Mouse (Mus musculus) kidney, embryonic 14.5 days (tissue): ENCODE data around the gene Smim12. TPM values are rescaled to one million over a fixed set of nuclear protein-coding genes. Genes with fewer than 3 reads are reported as not detected.

Source experiments
- ATAC-seq: fragments of 200-750 bp; cut with Nextera tagmentation; 2 replicates; pipeline ENCODE4 v1.8.0; 2017; ENCODE audit warnings: moderate number of reproducible peaks, mild to moderate bottlenecking, moderate TSS enrichment, moderate library complexity; ENCODE audit not compliant: low FRiP score, low TSS enrichment
- H3K27ac ChIP-seq: fragments of 300-500 bp; sonication (generic); 2 replicates; pipeline ENCODE4 v1.5.1; 2014; ENCODE audit warnings: low read depth, mild to moderate bottlenecking, low read length, moderate library complexity, mixed read lengths
- H3K27me3 ChIP-seq: fragments of 300-500 bp; sonication (generic); 2 replicates; pipeline ENCODE4 v1.6.1; 2014; ENCODE audit warnings: mild to moderate bottlenecking, low read length; ENCODE audit not compliant: control insufficient read depth, insufficient read depth
- H3K36me3 ChIP-seq: fragments of 300-500 bp; sonication (generic); 2 replicates; pipeline ENCODE4 v1.6.1; 2014; ENCODE audit warnings: low read length, mixed read lengths; ENCODE audit not compliant: control insufficient read depth, insufficient read depth
- H3K4me1 ChIP-seq: fragments of 300-500 bp; sonication (generic); 2 replicates; pipeline ENCODE4 v1.6.1; 2014; ENCODE audit warnings: low read length, mixed read lengths; ENCODE audit not compliant: control insufficient read depth, insufficient read depth
- H3K4me2 ChIP-seq: fragments of 300-500 bp; sonication (generic); replicated peaks from 2 replicates; pipeline ENCODE4 v1.6.1; 2014; ENCODE audit warnings: low read depth, mild to moderate bottlenecking, low read length
- H3K4me3 ChIP-seq: fragments of 300-500 bp; sonication (generic); 2 replicates; pipeline ENCODE4 v1.5.1; 2014; ENCODE audit warnings: mild to moderate bottlenecking, low read length
- H3K9ac ChIP-seq: fragments of 300-500 bp; sonication (generic); 2 replicates; pipeline ENCODE4 v1.6.1; 2014; ENCODE audit warnings: low read depth, mild to moderate bottlenecking, low read length, moderate library complexity
- H3K9me3 ChIP-seq: fragments of 300-500 bp; sonication (generic); 2 replicates; pipeline ENCODE4 v1.6.1; 2016; ENCODE audit warnings: low read length; ENCODE audit not compliant: control insufficient read depth
- WGBS: fragments of 180-500 bp; shearing (Covaris S2); extraction: QIAGEN DNeasy Blood & Tissue Kit; methylation state at CpG from one replicate; pipeline ENCODE4 v1.1.7; 2014; 5-methylcytosine and 5-hydroxymethylcytosine counted together
- polyA plus RNA-seq: library from polyadenylated mRNA; unstranded; fragments of >200 nt; fragmentation: Nextera tagmentation; extraction: Ambion mirVana; gene quantifications from 2 replicates; pipeline ENCODE4 v1.2.1, GENCODE M21; 2014

Smim12 gene
- 55.2 and 66.2 TPM in 2 replicates for polyA plus RNA-seq

DNA sequence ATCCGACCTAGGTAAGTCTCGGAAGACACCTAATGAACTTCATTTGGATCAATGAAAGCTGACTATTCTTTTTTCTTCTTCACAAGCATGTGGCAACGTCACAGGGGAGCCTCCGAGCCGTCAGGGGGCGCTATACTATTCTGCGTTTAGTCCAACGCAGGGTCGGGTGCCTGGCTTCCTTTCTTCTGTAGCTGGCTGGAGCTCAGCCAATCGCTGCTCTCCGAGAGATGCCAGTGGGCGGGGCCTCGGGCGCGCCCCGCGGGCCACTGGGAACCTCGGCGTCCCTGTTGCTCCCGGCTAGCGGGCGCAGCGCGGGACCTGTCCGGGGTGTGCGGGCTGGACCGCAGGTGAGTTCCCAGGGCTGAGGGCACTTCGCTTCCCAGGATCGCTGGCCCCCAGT is at the start of gene Smim12:
TSS of gene Smim12 (plus strand) at position 233 of the 400 bp plus-strand sequence.
- Histone ChIP-seq H3K27me3 (no peaks in the 10 kb centered on the region), H3K4me3 (peak within 1 kb of the TSS; percentile 98), H3K4me2 (peak within 1 kb of the TSS; percentile 88), H3K9ac (peak within 1 kb of the TSS; percentile 96), H3K4me1 (peaks cover 9% of the 10 kb centered on the region; the same call in 1 of the 2 replicates), H3K27ac (no peak within 1 kb of the TSS), H3K9me3 (no peaks in the 10 kb centered on the region), H3K36me3 (peaks cover 10% of the 10 kb centered on the region; the same call in 1 of the 2 replicates)
- WGBS: under 1% methylated on average over 29 of the region's 29 CpGs
- ATAC-seq: peak; percentile 96

DNA sequence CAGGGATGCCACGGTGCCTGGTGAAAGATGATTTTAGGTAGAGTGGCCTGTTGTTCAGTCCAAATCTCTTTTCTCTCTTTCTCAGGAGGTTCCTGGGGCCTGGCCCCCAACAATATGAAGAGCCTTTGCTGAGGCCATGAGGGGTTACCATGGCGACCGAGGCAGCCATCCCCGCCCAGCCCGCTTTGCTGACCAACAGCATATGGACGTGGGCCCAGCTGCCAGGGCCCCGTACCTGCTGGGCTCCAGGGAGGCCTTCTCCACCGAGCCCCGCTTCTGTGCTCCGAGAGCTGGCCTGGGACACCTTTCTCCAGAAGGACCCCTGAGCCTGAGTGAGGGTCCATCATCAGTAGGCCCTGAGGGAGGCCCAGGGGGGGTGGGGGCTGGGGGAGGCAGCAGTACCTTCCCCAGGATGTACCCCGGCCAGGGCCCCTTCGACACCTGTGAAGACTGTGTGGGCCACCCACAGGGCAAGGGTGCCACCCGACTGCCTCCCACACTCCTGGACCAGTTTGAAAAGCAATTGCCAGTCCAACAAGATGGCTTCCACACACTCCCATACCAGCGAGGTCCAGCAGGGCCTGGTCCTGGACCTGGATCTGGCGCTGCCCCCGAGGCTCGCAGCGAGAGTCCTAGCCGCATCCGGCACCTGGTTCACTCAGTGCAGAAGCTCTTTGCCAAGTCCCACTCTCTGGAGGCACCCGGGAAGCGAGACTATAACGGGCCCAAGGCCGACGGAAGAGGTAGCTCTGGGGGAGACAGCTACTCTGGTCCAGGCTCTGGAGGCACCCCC is 48.9 kb upstream of the Smim12 start:
- no peak for ATAC-seq
- 86% methylated on average over 25 of the region's 25 CpGs for WGBS

GRCm38 (mm10) chr4:127198609-127199008 is 45.0 kb upstream of the Smim12 start:
- H3K4me1 ChIP-seq: no peaks in the 10 kb centered on the region
- no peak overlapping the region for H3K9ac ChIP-seq
- no peak overlapping the region for H3K4me2 ChIP-seq
- no peaks in the 10 kb centered on the region for H3K36me3 ChIP-seq
- H3K4me3 ChIP-seq: no peak overlapping the region
- no peaks in the 10 kb centered on the region for H3K27me3 ChIP-seq
- ATAC-seq: no peak
- no peaks in the 10 kb centered on the region for H3K9me3 ChIP-seq
- H3K27ac ChIP-seq: no peak overlapping the region
- 29% methylated on average over 6 of the region's 6 CpGs for WGBS

More for the DNA sequence above, 48.9 kb upstream of the Smim12 start:
- H3K9ac ChIP-seq: no peak overlapping the region
- no peaks in the 10 kb centered on the region for H3K9me3 ChIP-seq
- H3K4me1 ChIP-seq: no peaks in the 10 kb centered on the region
- H3K4me3 ChIP-seq: no peak overlapping the region
- no peaks in the 10 kb centered on the region for H3K27me3 ChIP-seq
- no peak overlapping the region for H3K4me2 ChIP-seq
- H3K36me3 ChIP-seq: no peaks in the 10 kb centered on the region
- H3K27ac ChIP-seq: no peak overlapping the region

DNA sequence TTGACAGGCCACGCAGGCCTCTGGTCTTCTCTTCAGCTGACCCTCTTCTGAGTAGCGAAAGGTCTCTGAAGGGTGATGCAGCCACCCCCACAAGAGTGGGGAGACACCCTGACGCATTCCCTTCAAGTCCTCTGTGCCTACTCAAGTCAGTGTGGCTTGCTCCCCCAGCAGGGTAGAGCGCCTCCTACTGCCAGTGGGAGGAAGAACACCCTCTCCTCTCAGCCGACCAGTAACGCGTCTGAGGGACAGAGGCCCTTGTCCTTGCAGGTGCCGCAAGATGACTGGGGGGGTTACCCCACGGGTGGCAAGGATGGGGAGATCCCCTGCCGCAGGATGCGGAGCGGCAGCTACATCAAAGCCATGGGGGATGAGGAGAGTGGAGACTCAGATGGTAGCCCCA is 44.2 kb upstream of the Smim12 start:
- Histone ChIP-seq H3K4me2 (no peak overlapping the region), H3K4me1 (no peaks in the 10 kb centered on the region), H3K9ac (no peak overlapping the region), H3K27ac (no peak overlapping the region), H3K36me3 (no peaks in the 10 kb centered on the region), H3K9me3 (no peaks in the 10 kb centered on the region), H3K27me3 (no peaks in the 10 kb centered on the region), H3K4me3 (no peak overlapping the region)
- 62% methylated on average over 12 of the region's 12 CpGs for WGBS
- no peak for ATAC-seq

DNA sequence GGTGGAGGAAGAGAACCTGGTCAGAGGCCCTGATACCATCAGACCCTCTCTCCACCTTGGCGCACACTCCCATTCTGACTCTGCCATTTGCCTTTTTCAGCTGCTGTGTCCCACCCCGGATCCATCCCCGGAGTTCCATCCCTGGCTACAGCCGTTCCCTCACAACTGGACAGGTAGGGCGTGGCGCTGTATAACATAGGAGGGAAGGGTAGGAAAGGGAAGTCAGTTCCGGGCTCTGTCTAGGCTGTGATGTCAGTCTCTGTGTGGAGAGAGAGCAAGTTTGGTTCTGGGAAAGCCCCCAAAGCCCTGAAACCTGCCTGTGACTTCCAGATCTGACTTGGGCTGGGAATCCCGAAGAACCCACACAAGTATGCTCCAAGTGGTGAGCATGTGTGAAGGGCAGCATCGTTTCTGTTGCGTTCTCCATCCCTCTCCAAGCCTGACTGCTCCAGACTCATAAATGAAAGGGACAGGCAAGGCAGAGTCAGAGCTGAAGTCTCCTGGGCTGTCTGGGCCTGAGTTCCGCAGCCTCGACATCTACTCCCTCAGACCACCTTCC is 43.3 kb upstream of the Smim12 start:
- WGBS: 81% methylated on average over 12 of the region's 12 CpGs
- H3K4me1 ChIP-seq: no peaks in the 10 kb centered on the region
- H3K9me3 ChIP-seq: no peaks in the 10 kb centered on the region
- no peaks in the 10 kb centered on the region for H3K36me3 ChIP-seq
- H3K4me2 ChIP-seq: no peak overlapping the region
- no peak for ATAC-seq
- no peak overlapping the region for H3K9ac ChIP-seq
- no peak overlapping the region for H3K27ac ChIP-seq
- H3K27me3 ChIP-seq: no peaks in the 10 kb centered on the region
- no peak overlapping the region for H3K4me3 ChIP-seq

- 67% methylated on average over 13 of the region's 13 CpGs for WGBS
These were observed 42.6 kb upstream of the Smim12 start for GRCm38 (mm10) chr4:127200769-127201617.

GRCm38 (mm10) chr4:127203081-127203480 is 40.5 kb upstream of the Smim12 start:
- H3K4me2 ChIP-seq: no peak overlapping the region
- WGBS: 85% methylated on average over 1 of the region's 1 CpGs
- no peak overlapping the region for H3K9ac ChIP-seq
- H3K4me3 ChIP-seq: no peak overlapping the region
- no peaks in the 10 kb centered on the region for H3K27me3 ChIP-seq
- H3K9me3 ChIP-seq: no peaks in the 10 kb centered on the region
- no peaks in the 10 kb centered on the region for H3K4me1 ChIP-seq
- ATAC-seq: no peak
- no peak overlapping the region for H3K27ac ChIP-seq
- no peaks in the 10 kb centered on the region for H3K36me3 ChIP-seq

More at GRCm38 (mm10) chr4:127200769-127201617, 42.6 kb upstream of the Smim12 start:
- H3K9ac ChIP-seq: no peak overlapping the region
- ATAC-seq: no peak
- H3K9me3 ChIP-seq: no peaks in the 10 kb centered on the region
- H3K27me3 ChIP-seq: no peaks in the 10 kb centered on the region
- H3K4me3 ChIP-seq: no peak overlapping the region
- H3K4me1 ChIP-seq: no peaks in the 10 kb centered on the region
- H3K4me2 ChIP-seq: no peak overlapping the region
- no peaks in the 10 kb centered on the region for H3K36me3 ChIP-seq
- H3K27ac ChIP-seq: no peak overlapping the region

GRCm38 (mm10) chr4:127211318-127211717 is 32.3 kb upstream of the Smim12 start:
- Histone ChIP-seq H3K27ac (no peak overlapping the region), H3K9me3 (no peaks in the 10 kb centered on the region), H3K4me3 (no peak overlapping the region), H3K9ac (no peak overlapping the region), H3K4me1 (no peaks in the 10 kb centered on the region), H3K36me3 (no peaks in the 10 kb centered on the region), H3K4me2 (no peak overlapping the region), H3K27me3 (peaks cover 22% of the 10 kb centered on the region)
- no peak for ATAC-seq
- 75% methylated on average over 9 of the region's 9 CpGs for WGBS
